Mouse (Mus musculus) ovary, postnatal 36 days (tissue): ENCODE data around the gene Gm49630.
A peak's percentile ranks its signal among the peaks of the same experiment; 100 is the strongest.
"Not testable (repeated sequence)": the region's sequence is repeated elsewhere in the genome, so short reads cannot be mapped to it uniquely, and the experiment has no call there.

Source experiments
- DNase-seq: peaks from one replicate; pipeline ENCODE4 v3.0.0; 2022; ENCODE audit warnings: low spot score, mixed read lengths

Gm49630 gene

DNA sequence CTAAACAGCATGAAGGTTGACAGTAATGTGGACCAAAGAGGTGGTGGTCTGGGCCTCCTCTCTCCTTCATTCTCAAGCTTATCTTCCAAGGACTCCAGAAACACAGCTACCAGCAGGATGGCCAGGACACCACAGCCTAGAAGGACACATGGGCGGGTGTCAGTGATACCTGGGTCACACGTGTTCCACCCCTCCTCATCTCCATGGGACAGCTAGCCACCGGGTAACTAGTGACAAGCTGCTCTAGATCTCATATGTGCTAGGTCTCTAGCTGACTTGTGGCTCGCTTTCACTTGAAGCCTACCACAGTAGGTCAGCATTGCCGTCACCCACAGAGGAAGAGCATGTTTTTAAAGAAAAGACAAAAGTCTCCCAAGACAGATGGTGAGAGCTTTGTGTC is at the start of gene Gm49630:
TSS of gene Gm49630 (minus strand) at position 101 of the 400 bp plus-strand sequence.
- not testable (repeated sequence) for DNase-seq

- DNase-seq, result not testable (repeated sequence)
Observed at GRCm38 (mm10) chr17:7420191-7420973, 48.6 kb upstream of the Gm49630 start.

- not testable (repeated sequence) for DNase-seq
Observed at GRCm38 (mm10) chr17:7414601-7415310, 43.0 kb upstream of the Gm49630 start.

DNA sequence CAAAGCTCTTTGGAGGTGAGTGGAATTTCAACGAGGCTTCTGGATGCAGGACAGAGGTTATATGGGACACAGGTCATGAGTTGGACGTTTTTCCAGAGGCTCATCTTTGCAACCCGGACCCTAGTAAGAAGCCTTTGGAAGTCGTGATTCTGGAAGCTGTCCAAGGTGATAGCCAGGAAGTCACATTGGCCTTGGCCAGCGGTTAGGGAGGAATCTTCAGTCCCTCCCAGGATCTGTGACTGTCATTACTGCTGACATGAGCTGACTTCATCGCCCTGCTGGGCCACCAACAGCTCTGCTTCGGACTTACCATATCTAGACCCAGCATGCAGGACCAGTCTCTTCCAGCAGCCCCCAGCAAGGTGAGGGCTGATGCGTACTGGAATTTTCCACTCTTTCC is 41.6 kb upstream of the Gm49630 start:
- DNase-seq, result not testable (repeated sequence)

DNA sequence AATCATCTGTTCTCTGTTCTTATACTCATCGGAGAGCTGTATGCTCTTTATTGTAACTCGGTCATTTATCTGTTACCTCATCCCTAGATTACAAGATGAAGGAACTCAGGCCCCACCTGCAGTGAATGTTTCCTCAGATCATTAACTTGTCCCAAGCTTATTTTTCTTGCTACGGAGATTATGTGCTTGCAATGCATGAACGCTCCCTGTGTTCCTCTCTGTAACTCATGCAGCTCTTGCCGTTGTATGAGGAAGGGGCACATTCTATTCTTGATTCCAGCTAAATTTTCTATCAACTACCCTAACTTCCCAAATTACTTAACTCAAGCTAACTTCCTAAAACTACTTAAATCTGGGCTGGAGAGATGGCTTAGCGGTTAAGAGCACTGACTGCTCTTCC is 28.0 kb upstream of the Gm49630 start:
- DNase-seq, result not testable (repeated sequence)

GRCm38 (mm10) chr17:7398198-7398847 is 26.5 kb upstream of the Gm49630 start:
- DNase-seq, result not testable (repeated sequence)

DNA sequence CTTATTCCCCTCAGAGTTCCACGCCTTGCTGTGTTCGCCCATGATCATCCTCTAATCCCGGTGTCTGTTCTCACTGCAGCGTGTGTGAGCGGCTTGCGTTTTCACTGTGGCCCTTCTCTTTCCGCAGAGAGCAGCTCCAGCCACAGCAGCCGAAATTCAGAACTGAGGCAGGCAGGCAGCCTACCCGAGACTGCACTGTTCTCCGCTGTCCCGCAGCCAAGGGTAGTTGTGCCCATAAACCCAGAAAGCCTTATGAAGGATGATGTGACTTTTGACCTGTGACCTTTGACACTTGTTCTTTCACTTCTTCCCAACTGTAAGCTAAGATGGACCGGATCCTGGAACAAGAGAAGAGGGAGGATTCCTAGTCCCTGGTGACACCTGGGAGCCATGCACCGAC is 25.3 kb upstream of the Gm49630 start:
- DNase-seq, result not testable (repeated sequence)

- DNase-seq, result not testable (repeated sequence)
Observed at GRCm38 (mm10) chr17:7396288-7396687, 24.5 kb upstream of the Gm49630 start.

- peak; percentile 13 for DNase-seq
Observed at GRCm38 (mm10) chr17:7395671-7396070, 23.9 kb upstream of the Gm49630 start.

DNA sequence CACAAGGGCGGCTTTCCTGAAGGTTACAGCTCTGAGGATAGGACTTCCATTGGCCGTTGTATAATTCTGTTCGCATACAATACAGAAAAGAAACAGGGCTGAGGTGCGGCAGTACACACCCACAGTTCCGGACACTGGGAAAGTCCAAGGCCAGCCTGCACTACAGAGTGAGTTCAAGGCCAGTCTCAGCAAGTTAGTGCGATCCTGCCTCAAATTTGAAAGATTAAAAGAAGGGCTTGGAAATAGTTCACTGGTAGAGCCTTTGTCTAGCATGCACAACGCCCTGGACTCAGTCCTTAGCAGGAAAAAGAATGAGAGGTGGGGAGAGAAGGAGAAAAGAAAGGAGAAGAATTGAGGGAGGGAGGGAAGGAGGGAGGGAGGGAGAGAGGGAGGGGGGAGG is 23.3 kb upstream of the Gm49630 start:
- DNase-seq, result not testable (repeated sequence)

DNA sequence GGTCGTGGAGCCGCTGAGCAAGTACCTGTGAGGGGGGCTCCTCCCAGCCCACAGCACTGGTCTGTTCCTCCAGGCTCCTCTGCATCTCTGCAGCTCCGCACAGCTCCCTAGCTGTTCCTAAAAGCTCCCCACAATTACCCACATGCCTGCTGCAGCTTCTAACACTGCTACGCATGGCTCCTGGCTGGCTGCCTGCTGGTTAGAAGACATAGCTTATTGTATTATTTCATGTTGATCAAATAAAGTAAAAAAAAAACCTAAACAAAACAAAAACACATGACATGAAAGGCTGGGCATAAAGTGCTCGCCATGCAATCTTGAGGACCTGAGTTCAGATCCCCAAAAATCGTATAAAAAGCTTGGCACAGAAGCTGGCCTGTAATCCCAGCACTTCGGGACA is 18.1 kb upstream of the Gm49630 start:
- DNase-seq, result not testable (repeated sequence)

GRCm38 (mm10) chr17:7388958-7389356 is 17.2 kb upstream of the Gm49630 start:
- not testable (repeated sequence) for DNase-seq

DNA sequence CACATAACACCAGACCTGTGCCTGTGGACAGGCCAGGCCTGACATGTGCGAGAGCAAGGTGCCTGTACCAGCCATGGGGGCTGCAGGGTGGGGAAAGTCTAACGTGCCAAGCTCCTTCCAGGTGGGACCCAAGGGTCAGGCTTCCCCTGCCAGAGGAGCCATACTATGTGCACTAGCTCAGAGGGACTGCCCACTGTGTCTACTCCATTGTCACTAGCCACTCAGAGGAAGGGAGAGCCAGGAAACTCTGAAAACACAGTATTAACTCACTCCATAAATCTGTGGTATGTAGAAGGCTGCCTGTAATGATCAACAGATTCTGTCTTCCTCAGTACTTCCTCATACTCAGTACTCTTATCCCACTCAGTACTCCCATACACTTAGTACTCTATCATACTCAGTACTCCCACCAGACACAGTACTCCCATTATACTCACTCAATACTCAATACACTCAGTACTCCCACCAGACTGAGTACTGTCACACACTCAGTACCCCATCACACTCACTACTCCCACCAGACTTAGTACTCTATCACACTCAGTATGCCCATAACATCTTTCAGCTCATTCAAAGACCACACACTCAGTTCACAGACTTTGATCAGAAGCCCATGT is 16.7 kb upstream of the Gm49630 start:
- not testable (repeated sequence) for DNase-seq

DNA sequence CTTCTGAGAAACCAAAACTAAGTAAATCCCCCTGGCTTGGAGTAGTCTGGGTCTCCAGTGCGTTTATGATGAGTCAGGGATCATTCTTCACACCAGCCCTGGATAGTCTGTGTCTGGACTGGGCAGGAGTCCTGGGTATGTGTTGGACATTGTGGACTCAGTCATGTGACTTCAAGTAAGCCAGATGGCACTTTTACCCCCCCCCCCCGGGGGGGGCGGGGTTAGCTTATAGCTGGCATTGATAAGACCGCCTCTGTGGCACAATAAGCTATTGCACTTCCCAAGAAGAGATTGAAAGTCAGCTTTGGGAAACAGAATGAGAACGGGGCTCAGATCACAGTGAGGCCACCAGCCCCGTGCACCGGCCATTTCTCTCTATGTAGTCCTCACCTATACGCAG is 14.2 kb upstream of the Gm49630 start:
- not testable (repeated sequence) for DNase-seq

DNA sequence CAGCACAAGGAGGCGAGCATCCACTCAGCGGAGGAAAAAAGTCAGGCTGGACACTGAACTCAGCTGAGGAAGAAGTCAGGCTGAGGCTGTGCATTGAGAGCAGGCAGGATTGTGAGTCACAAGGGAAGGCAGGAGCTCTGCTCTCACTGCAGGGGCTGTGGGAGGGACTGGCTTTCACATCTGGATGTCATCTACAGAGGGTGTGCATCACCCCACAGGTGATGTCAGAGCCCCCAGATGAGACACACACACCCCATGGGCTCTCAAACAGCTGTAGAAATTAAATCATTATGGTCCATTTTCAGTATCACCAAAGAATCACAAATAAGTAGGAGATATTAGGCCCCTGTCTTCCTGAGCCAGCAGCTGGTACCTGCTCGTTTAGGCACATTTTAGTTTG is 13.6 kb upstream of the Gm49630 start, which contains the start of gene Unc93a2:
TSS of gene Unc93a2 (minus strand) at position 101 of the 400 bp plus-strand sequence.
- not testable (repeated sequence) for DNase-seq

DNA sequence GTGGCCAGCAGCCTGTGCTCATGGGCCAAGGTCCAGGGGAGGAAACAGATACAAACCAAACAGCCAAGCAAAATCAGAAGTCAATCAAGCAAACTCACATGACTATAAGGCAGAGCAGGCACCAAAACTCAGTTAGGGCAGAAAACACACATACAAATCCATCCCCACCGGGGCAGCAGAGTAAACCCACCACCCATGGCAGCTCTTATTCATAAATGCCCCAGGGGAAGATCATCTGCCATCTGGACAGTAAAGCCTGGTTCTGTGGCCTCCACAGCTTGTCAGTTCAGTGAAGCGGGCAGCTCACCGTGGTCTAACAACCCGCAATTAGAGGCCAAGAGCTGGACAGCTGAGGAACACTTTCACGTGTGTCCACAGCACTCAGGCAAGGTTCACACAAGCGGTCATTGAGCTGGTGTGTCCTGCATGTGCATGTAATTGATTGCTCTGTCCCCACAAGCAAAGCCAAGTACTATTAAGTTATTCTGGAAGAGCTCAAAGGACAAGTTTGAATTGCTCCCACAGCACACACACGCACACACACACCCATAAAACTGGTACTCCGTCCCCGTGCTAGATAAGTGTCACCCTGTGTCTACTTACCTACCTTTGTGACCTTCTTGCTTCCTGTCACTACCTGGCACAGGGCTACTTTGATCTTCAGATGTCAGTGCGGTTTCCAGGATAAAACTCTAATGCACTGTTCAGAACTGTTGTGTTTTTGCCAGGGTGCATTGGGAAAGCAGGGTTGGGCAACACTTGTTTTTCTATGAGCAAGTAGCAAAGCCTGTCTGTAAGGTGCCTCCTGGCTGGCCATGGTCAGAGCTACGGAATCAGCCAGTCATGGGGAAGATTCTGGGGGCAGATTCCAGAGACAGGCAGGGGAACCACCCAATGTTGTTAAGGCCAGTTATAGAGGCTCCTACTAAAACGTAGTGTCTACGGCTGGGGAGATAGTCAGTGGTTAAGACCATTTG is 11.7 kb upstream of the Gm49630 start:
- not testable (repeated sequence) for DNase-seq

DNA sequence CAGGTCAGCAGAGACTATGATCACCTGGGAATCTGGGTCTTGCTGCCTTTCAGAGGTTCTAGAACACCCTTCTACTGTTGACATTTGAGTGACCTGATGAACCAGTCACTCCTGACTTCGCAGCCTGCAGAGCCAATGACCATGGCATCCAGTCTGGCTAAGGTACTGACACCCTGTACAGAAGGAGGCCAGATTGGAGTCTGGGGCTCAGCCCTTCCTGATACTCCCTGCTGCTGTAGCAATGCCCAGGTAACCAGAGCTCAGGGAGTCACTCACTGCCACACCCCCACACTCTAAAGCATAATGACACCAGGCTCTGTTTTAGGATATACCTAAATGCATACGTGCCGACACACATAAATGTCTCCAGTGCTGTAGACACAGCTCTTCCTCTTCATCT is 10.9 kb upstream of the Gm49630 start:
- DNase-seq, result not testable (repeated sequence)

- DNase-seq, result not testable (repeated sequence)
Observed at GRCm38 (mm10) chr17:7377907-7378306, 6.1 kb upstream of the Gm49630 start.

- DNase-seq, result not testable (repeated sequence)
Observed at GRCm38 (mm10) chr17:7376951-7377700, 5.3 kb upstream of the Gm49630 start.

DNA sequence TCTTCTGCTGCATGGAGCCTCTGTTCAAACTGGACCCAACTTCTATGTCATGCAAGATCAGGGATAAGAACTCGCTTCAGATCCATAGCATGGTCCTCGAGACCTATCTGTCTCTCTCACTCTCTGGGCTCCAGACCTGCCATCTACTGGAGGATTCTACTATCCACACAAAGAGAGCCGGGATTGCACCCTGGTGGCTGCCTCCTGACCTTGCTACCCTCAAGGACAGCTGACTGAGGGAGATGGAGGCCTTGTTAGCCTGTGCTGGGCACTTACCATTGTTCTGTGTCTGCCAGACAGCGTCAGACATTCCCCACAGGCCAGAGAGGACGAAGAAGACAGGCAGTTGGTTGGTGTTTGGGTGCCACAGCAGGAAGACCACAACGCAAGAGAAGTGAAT is 2.4 kb downstream of the Gm49630 start:
- DNase-seq, result peak; percentile 20
